Mouse (Mus musculus): Measurements from ENCODE around the gene Ece1. TPM values are rescaled to one million over a fixed set of nuclear protein-coding genes. Genes with fewer than 3 reads are reported as not detected.

Gene Ece1
- total and polyA plus RNA-seq, 3 experiments: 25.3 to 43.8 TPM; not detected in 1

- H3K9ac ChIP-seq (ENCODE audit: control insufficient read depth, low read depth, low read length, poor library complexity, severe bottlenecking): no peak overlapping the region
- TF ChIP-seq CHD1 (IDR thresholded peaks at IDR 0.05; ENCODE audit: low read depth, low read length) (no peak), KAT2A (conservative IDR thresholded peaks at IDR 0.05; ENCODE audit: low read depth, low read length) (no peak), CTCF (IDR thresholded peaks at IDR 0.05 in 2 of 3, conservative IDR thresholded peaks at IDR 0.05 in 1 of 3; ENCODE audit: control insufficient read depth in 1 of 3, insufficient read depth in 1 of 3, low read depth in 2 of 3, low read length in 3 of 3, poor library complexity in 1 of 3, severe bottlenecking in 1 of 3) (peak; percentile 35 to 46 (median 36)), ZNF384 (IDR thresholded peaks at IDR 0.05; ENCODE audit: low read depth, low read length) (no peak), MAFK (IDR thresholded peaks at IDR 0.05; ENCODE audit: borderline replicate concordance, low read depth, low read length) (no peak)
- no peak overlapping the region for H3K4me3 ChIP-seq (ENCODE audit: control insufficient read depth in 1 of 2, insufficient read depth in 1 of 2, low read depth in 2 of 2, low read length in 2 of 2)
- no peaks in the 10 kb centered on the region; a peak in 1 of 4 replicates for H3K36me3 ChIP-seq (ENCODE audit: control insufficient read depth in 1 of 2, insufficient read depth in 2 of 2, low read length in 2 of 2)
- H3K27ac ChIP-seq (ENCODE audit: control insufficient read depth, low read depth, low read length): peak overlapping the region; percentile 38; the same call in 1 of the 2 replicates
- H3K4me1 ChIP-seq (ENCODE audit: control insufficient read depth in 1 of 2, insufficient read depth in 2 of 2, low read length in 2 of 2): peaks cover 0 to 28% of the 10 kb centered on the region in 2 experiments; a peak in 3 of 4 replicates
- no peaks in the 10 kb centered on the region for H3K79me2 ChIP-seq (ENCODE audit: control insufficient read depth, insufficient read depth, low read length, poor library complexity)
- no peaks in the 10 kb centered on the region for H3K9me3 ChIP-seq (replicated peaks; ENCODE audit: insufficient read depth, low read length)
- no peak for DNase-seq (ENCODE audit: low read depth, low spot score)
- no peaks in the 10 kb centered on the region for H3K27me3 ChIP-seq (ENCODE audit: control insufficient read depth in 1 of 2, insufficient read depth in 2 of 2, low read length in 2 of 2)
Measured at GRCm38 (mm10) chr4:137870979-137871378, 8.9 kb downstream of the Ece1 start.

- Histone ChIP-seq H3K9me3 (replicated peaks; ENCODE audit: insufficient read depth, low read length) (no peaks in the 10 kb centered on the region), H3K4me3 (ENCODE audit: control insufficient read depth in 1 of 2, insufficient read depth in 1 of 2, low read depth in 2 of 2, low read length in 2 of 2) (no peak overlapping the region), H3K4me1 (ENCODE audit: control insufficient read depth in 1 of 2, insufficient read depth in 2 of 2, low read length in 2 of 2) (peaks cover 0 to 24% of the 10 kb centered on the region in 2 experiments; a peak in 3 of 4 replicates), H3K9ac (ENCODE audit: control insufficient read depth, low read depth, low read length, poor library complexity, severe bottlenecking) (no peak overlapping the region), H3K36me3 (ENCODE audit: control insufficient read depth in 1 of 2, insufficient read depth in 2 of 2, low read length in 2 of 2) (no peaks in the 10 kb centered on the region; a peak in 1 of 4 replicates), H3K27me3 (ENCODE audit: control insufficient read depth in 1 of 2, insufficient read depth in 2 of 2, low read length in 2 of 2) (no peaks in the 10 kb centered on the region), H3K79me2 (ENCODE audit: control insufficient read depth, insufficient read depth, low read length, poor library complexity) (no peaks in the 10 kb centered on the region), H3K27ac (ENCODE audit: control insufficient read depth, low read depth, low read length) (peak overlapping the region; percentile 38; the same call in 1 of the 2 replicates)
- peak; percentile 69 for DNase-seq (ENCODE audit: low read depth, low spot score)
- TF ChIP-seq USF1 (IDR thresholded peaks at IDR 0.05; ENCODE audit: low read depth, low read length) (no peak), GATA1 (IDR thresholded peaks at IDR 0.05; ENCODE audit: low read depth, low read length) (0 out of 2 replicates have a peak, but pooled peaks have one; percentile 3), HCFC1 (IDR thresholded peaks at IDR 0.05; ENCODE audit: low read depth, low read length) (no peak), NRF1 (IDR thresholded peaks at IDR 0.05; ENCODE audit: insufficient read depth, low read depth, low read length, poor library complexity, severe bottlenecking) (no peak), BHLHE40 (IDR thresholded peaks at IDR 0.05; ENCODE audit: borderline replicate concordance, low read depth, low read length) (no peak), CTCF (IDR thresholded peaks at IDR 0.05 in 2 of 3, conservative IDR thresholded peaks at IDR 0.05 in 1 of 3; ENCODE audit: control insufficient read depth in 1 of 3, insufficient read depth in 1 of 3, low read depth in 2 of 3, low read length in 3 of 3, poor library complexity in 1 of 3, severe bottlenecking in 1 of 3) (no peak), RCOR1 (IDR thresholded peaks at IDR 0.05; ENCODE audit: low read depth, low read length) (no peak), EP300 (IDR thresholded peaks at IDR 0.05; ENCODE audit: low read depth in 1 of 2, low read length in 2 of 2) (peak in 1 of 2 experiments; percentile 26; a peak in 1 of 4 replicates)
Measured at GRCm38 (mm10) chr4:137871431-137871830, 9.4 kb downstream of the Ece1 start.

GRCm38 (mm10) chr4:137874337-137874736 lies 12.3 kb downstream of the Ece1 start:
- Histone ChIP-seq H3K36me3 (ENCODE audit: control insufficient read depth in 1 of 2, insufficient read depth in 2 of 2, low read length in 2 of 2) (no peaks in the 10 kb centered on the region; a peak in 1 of 4 replicates), H3K79me2 (ENCODE audit: control insufficient read depth, insufficient read depth, low read length, poor library complexity) (no peaks in the 10 kb centered on the region), H3K4me3 (ENCODE audit: control insufficient read depth in 1 of 2, insufficient read depth in 1 of 2, low read depth in 2 of 2, low read length in 2 of 2) (no peak overlapping the region), H3K27me3 (ENCODE audit: control insufficient read depth in 1 of 2, insufficient read depth in 2 of 2, low read length in 2 of 2) (no peaks in the 10 kb centered on the region), H3K9me3 (replicated peaks; ENCODE audit: insufficient read depth, low read length) (no peaks in the 10 kb centered on the region), H3K4me1 (ENCODE audit: control insufficient read depth in 1 of 2, insufficient read depth in 2 of 2, low read length in 2 of 2) (peaks cover 0 to 24% of the 10 kb centered on the region in 2 experiments; a peak in 3 of 4 replicates), H3K27ac (ENCODE audit: control insufficient read depth, low read depth, low read length) (no peak overlapping the region), H3K9ac (ENCODE audit: control insufficient read depth, low read depth, low read length, poor library complexity, severe bottlenecking) (no peak overlapping the region)
- no peak for TF ChIP-seq MXI1 (IDR thresholded peaks at IDR 0.05; ENCODE audit: low read depth, low read length)
- TF ChIP-seq CHD2 (IDR thresholded peaks at IDR 0.05; ENCODE audit: low read length): no peak
- TF ChIP-seq ZKSCAN1 (IDR thresholded peaks at IDR 0.05; ENCODE audit: low read depth, low read length): no peak
- TF ChIP-seq KAT2A (conservative IDR thresholded peaks at IDR 0.05; ENCODE audit: low read depth, low read length): no peak
- no peak for TF ChIP-seq SMC3 (IDR thresholded peaks at IDR 0.05; ENCODE audit: low read depth, low read length)
- TF ChIP-seq MYC (IDR thresholded peaks at IDR 0.05; ENCODE audit: low read depth, low read length): no peak
- TF ChIP-seq NRF1 (IDR thresholded peaks at IDR 0.05; ENCODE audit: insufficient read depth, low read depth, low read length, poor library complexity, severe bottlenecking): no peak
- no peak for DNase-seq (ENCODE audit: low read depth, low spot score)
